Mouse (Mus musculus) forebrain, postnatal 0 days (tissue): Measurements from ENCODE around the gene Herpud1. TPM values are rescaled to one million over a fixed set of nuclear protein-coding genes. Genes with fewer than 3 reads are reported as not detected.
A peak's percentile ranks its signal among the peaks of the same experiment; 100 is the strongest.
"Not testable (repeated sequence)": the region's sequence is repeated elsewhere in the genome, so short reads cannot be mapped to it uniquely, and the experiment has no call there.

ENCODE experiments used
- ATAC-seq: fragments of 200-750 bp; cut with Nextera tagmentation; 2 replicates; pipeline ENCODE4 v1.8.0; 2017; ENCODE audit warnings: mild to moderate bottlenecking, moderate library complexity
- DNase-seq: peaks from one replicate; pipeline ENCODE4 v3.0.0-alpha.2; 2015
- H3K27ac ChIP-seq: fragments of 300-500 bp; sonication (generic); 2 replicates; pipeline ENCODE4 v1.5.1; 2014; ENCODE audit warnings: low read depth, mild to moderate bottlenecking, antibody characterized with exemption, low read length, moderate library complexity, mixed read lengths
- H3K27me3 ChIP-seq: fragments of 300-500 bp; sonication (generic); 2 replicates; pipeline ENCODE4 v1.6.1; 2014; ENCODE audit warnings: mild to moderate bottlenecking, low read length, mixed read lengths; ENCODE audit not compliant: insufficient read depth
- H3K36me3 ChIP-seq: fragments of 300-500 bp; sonication (generic); 2 replicates; pipeline ENCODE4 v1.6.1; 2014; ENCODE audit warnings: mild to moderate bottlenecking, moderate library complexity; ENCODE audit not compliant: insufficient read depth
- H3K4me1 ChIP-seq: fragments of 300-500 bp; sonication (generic); 2 replicates; pipeline ENCODE4 v1.6.1; 2014; ENCODE audit warnings: antibody characterized with exemption; ENCODE audit not compliant: insufficient read depth
- H3K4me2 ChIP-seq: fragments of 300-500 bp; sonication (generic); 2 replicates; pipeline ENCODE4 v1.6.1; 2014; ENCODE audit warnings: low read depth, mild to moderate bottlenecking, moderate library complexity
- H3K4me3 ChIP-seq: fragments of 300-500 bp; sonication (generic); 2 replicates; pipeline ENCODE4 v1.5.1; 2014; ENCODE audit warnings: low read depth, low read length, mixed read lengths
- H3K9ac ChIP-seq: fragments of 300-500 bp; sonication (generic); 2 replicates; pipeline ENCODE4 v1.6.1; 2014; ENCODE audit warnings: mild to moderate bottlenecking
- H3K9me3 ChIP-seq: fragments of 300-500 bp; sonication (generic); 2 replicates; pipeline ENCODE4 v1.6.1; 2016; ENCODE audit warnings: low read length
- CTCF ChIP-seq: sonication (generic); IDR thresholded peaks from 2 replicates; pipeline ENCODE4 v1.5.1; 2016; ENCODE audit warnings: antibody characterized with exemption, control low read depth, low read depth
- WGBS: fragments of 180-500 bp; shearing (Covaris S2); extraction: QIAGEN DNeasy Blood & Tissue Kit; methylation state at CpG from one replicate; pipeline ENCODE4 v1.1.7; 2014; 5-methylcytosine and 5-hydroxymethylcytosine counted together
- polyA plus RNA-seq: library from polyadenylated mRNA; unstranded; fragments of >200 nt; fragmentation: Nextera tagmentation; extraction: Ambion mirVana; gene quantifications from 2 replicates; pipeline ENCODE4 v1.2.1, GENCODE M21; 2015
- total RNA-seq: library from RNA; depleted of rRNA; stranded (reverse); fragments of >200 nt; gene quantifications from 2 replicates; pipeline ENCODE4 v1.2.3, GENCODE M21; 2014

Gene Herpud1
- total and polyA plus RNA-seq, 2 experiments from 2014 or later = 63.4 to 79.7 TPM

DNA sequence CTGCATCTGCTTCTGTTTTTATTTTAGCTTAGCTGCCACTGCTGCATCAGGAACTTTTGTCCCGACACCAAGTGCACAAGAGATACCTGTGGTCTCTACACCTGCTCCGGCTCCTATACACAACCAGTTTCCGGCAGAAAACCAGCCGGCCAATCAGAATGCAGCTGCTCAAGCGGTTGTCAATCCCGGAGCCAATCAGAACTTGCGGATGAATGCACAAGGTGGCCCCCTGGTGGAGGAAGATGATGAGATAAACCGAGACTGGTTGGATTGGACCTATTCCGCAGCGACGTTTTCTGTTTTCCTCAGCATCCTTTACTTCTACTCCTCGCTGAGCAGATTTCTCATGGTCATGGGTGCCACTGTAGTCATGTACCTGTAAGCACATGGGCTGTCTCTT, 5.9 kb downstream of the Herpud1 start:
- no peak overlapping the region for H3K27ac ChIP-seq
- no peaks in the 10 kb centered on the region for H3K9me3 ChIP-seq
- H3K36me3 ChIP-seq = peaks cover 74% of the 10 kb centered on the region
- H3K4me3 ChIP-seq = no peak overlapping the region
- H3K27me3 ChIP-seq = no peaks in the 10 kb centered on the region
- DNase-seq (peak; percentile 35), ATAC-seq (no peak)
- WGBS = 81% methylated on average over 12 of the region's 12 CpGs
- H3K4me2 ChIP-seq = no peak overlapping the region
- peak; percentile 56 for TF ChIP-seq CTCF
- no peak overlapping the region for H3K9ac ChIP-seq
- peaks cover 5% of the 10 kb centered on the region for H3K4me1 ChIP-seq

GRCm38 (mm10) chr8:94392648-94393047, 6.4 kb downstream of the Herpud1 start:
- ATAC-seq (no peak), DNase-seq (no peak)
- WGBS = 85% methylated on average over 6 of the region's 6 CpGs

GRCm38 (mm10) chr8:94395851-94396540, 9.8 kb downstream of the Herpud1 start:
- Histone ChIP-seq H3K36me3 (peaks cover 72% of the 10 kb centered on the region), H3K4me1 (no peaks in the 10 kb centered on the region), H3K4me3 (no peak overlapping the region), H3K9me3 (no peaks in the 10 kb centered on the region), H3K27me3 (no peaks in the 10 kb centered on the region), H3K4me2 (no peak overlapping the region), H3K9ac (no peak overlapping the region), H3K27ac (no peak overlapping the region)
- TF ChIP-seq CTCF = no peak
- ATAC-seq (no peak), DNase-seq (no peak)
- 90% methylated on average over 6 of the region's 6 CpGs for WGBS

More at GRCm38 (mm10) chr8:94392648-94393047, 6.4 kb downstream of the Herpud1 start:
- H3K4me1 ChIP-seq = peaks cover 4% of the 10 kb centered on the region
- no peak overlapping the region for H3K27ac ChIP-seq
- no peaks in the 10 kb centered on the region for H3K27me3 ChIP-seq
- H3K9me3 ChIP-seq = no peaks in the 10 kb centered on the region
- peaks cover 79% of the 10 kb centered on the region for H3K36me3 ChIP-seq
- H3K4me2 ChIP-seq = no peak overlapping the region
- TF ChIP-seq CTCF = no peak
- no peak overlapping the region for H3K9ac ChIP-seq
- H3K4me3 ChIP-seq = no peak overlapping the region

- peaks cover 61% of the 10 kb centered on the region for H3K36me3 ChIP-seq
- ATAC-seq (peak; percentile 60), DNase-seq (peak; percentile 50)
- 68% methylated on average over 11 of the region's 11 CpGs for WGBS
- H3K9ac ChIP-seq = no peak overlapping the region
- no peak overlapping the region for H3K27ac ChIP-seq
- H3K27me3 ChIP-seq = no peaks in the 10 kb centered on the region
- no peak overlapping the region for H3K4me2 ChIP-seq
- no peak overlapping the region for H3K4me3 ChIP-seq
- no peaks in the 10 kb centered on the region for H3K9me3 ChIP-seq
- no peaks in the 10 kb centered on the region for H3K4me1 ChIP-seq
- peak; percentile 72 for TF ChIP-seq CTCF
Measured at GRCm38 (mm10) chr8:94396964-94397657, 10.9 kb downstream of the Herpud1 start.

DNA sequence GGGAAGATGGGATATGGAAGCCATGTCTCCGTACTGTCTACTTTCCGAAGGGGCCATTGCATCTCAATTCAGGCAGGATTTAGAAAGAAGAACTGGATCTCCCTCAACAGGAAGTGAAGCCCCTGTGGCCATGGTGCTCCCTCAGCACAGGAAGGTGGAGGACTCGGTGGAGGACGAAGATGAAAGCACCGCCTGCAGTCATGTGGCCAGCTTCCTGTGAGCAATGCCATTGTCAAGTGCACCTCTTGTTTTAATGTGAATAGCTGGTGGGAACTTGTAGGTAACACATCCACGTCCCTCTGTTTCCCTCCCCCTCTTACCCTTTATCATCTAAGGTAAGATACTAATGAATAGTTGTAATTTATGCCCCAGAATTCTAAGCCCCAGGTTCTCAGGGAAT, 12.3 kb downstream of the Herpud1 start:
- Histone ChIP-seq H3K27me3 (no peaks in the 10 kb centered on the region), H3K9me3 (no peaks in the 10 kb centered on the region), H3K36me3 (peaks cover 48% of the 10 kb centered on the region), H3K4me3 (no peak overlapping the region), H3K4me2 (no peak overlapping the region), H3K4me1 (no peaks in the 10 kb centered on the region), H3K9ac (no peak overlapping the region), H3K27ac (no peak overlapping the region)
- WGBS = 78% methylated on average over 6 of the region's 6 CpGs
- no peak for DNase-seq
- ATAC-seq = no peak
- no peak for TF ChIP-seq CTCF

- TF ChIP-seq CTCF = no peak
- Histone ChIP-seq H3K4me1 (no peaks in the 10 kb centered on the region), H3K9me3 (no peaks in the 10 kb centered on the region), H3K36me3 (peaks cover 41% of the 10 kb centered on the region), H3K9ac (no peak overlapping the region), H3K4me2 (no peak overlapping the region), H3K27me3 (no peaks in the 10 kb centered on the region), H3K27ac (no peak overlapping the region), H3K4me3 (no peak overlapping the region)
- DNase-seq (no peak), ATAC-seq (no peak)
- WGBS = 85% methylated on average over 3 of the region's 3 CpGs
Measured at GRCm38 (mm10) chr8:94399361-94399953, 13.2 kb downstream of the Herpud1 start.

- H3K4me1 ChIP-seq, H3K27me3 ChIP-seq, H3K9ac ChIP-seq, DNase-seq, H3K27ac ChIP-seq, ATAC-seq, H3K9me3 ChIP-seq, H3K4me3 ChIP-seq, H3K4me2 ChIP-seq: not testable (repeated sequence)
- H3K36me3 ChIP-seq = peaks cover 36% of the 10 kb centered on the region
- WGBS = 87% methylated on average over 2 of the region's 2 CpGs
Measured at GRCm38 (mm10) chr8:94399957-94400356, 13.7 kb downstream of the Herpud1 start.
